Mouse (Mus musculus) C2C12 (cell line): Measurements from ENCODE around the gene Arhgap24. TPM values are rescaled to one million over a fixed set of nuclear protein-coding genes. Genes with fewer than 3 reads are reported as not detected.

Source experiments
- H3K27me3 ChIP-seq: one replicate; pipeline ENCODE4 v1.6.1; 2011; ENCODE audit not compliant: control insufficient read depth, insufficient read depth, insufficient read length
- H3K36me3 ChIP-seq: one replicate; pipeline ENCODE4 v1.6.1; 2011; ENCODE audit not compliant: control insufficient read depth, insufficient read depth
- H3K4me3 ChIP-seq: one replicate; pipeline ENCODE4 v1.5.1; 2011; ENCODE audit warnings: mild to moderate bottlenecking, control low read depth; ENCODE audit not compliant: poor library complexity, insufficient read depth, severe bottlenecking
- H3K79me2 ChIP-seq: one replicate; pipeline ENCODE4 v1.6.1; 2011; ENCODE audit not compliant: control insufficient read depth, insufficient read depth
- H3K79me3 ChIP-seq: one replicate; pipeline ENCODE4 v1.6.1; 2011; ENCODE audit warnings: low read depth, control low read depth
- H3ac ChIP-seq: one replicate; pipeline ENCODE3; 2011; ENCODE audit warnings: low read depth; ENCODE audit not compliant: control insufficient read depth, insufficient read length
- CEBPB ChIP-seq: IDR thresholded peaks from one replicate; pipeline ENCODE4 v1.6.1; 2011; ENCODE audit warnings: low read depth, mild to moderate bottlenecking, control low read depth, moderate library complexity
- CTCF ChIP-seq: IDR thresholded peaks from one replicate; pipeline ENCODE4 v1.5.1; 2011; ENCODE audit not compliant: control insufficient read depth, insufficient read depth, insufficient read length
- FOSL1 ChIP-seq: IDR thresholded peaks from one replicate; pipeline ENCODE4 v1.8.0; 2011; ENCODE audit warnings: mild to moderate bottlenecking, low read length; ENCODE audit not compliant: poor library complexity, insufficient read depth, severe bottlenecking
- MAX ChIP-seq: IDR thresholded peaks from one replicate; pipeline ENCODE4 v1.6.1; 2011; ENCODE audit warnings: mild to moderate bottlenecking, control low read depth
- MYOD1 ChIP-seq: IDR thresholded peaks from one replicate; pipeline ENCODE4 v1.6.1; 2011; ENCODE audit warnings: low read depth; ENCODE audit not compliant: control insufficient read depth, insufficient read length
- MYOG ChIP-seq: IDR thresholded peaks from one replicate; pipeline ENCODE4 v1.6.1; 2011; ENCODE audit not compliant: control insufficient read depth, insufficient read length; ENCODE audit errors: extremely low read depth
- USF1 ChIP-seq: IDR thresholded peaks from one replicate; pipeline ENCODE4 v1.6.1; 2011; ENCODE audit warnings: low read depth, mild to moderate bottlenecking, control low read depth, moderate library complexity
- polyA plus RNA-seq: library from polyadenylated mRNA; unstranded; fragments of >200 nt; fragmentation: generic; extraction: Trizol; gene quantifications from one replicate; pipeline ENCODE4 v1.2.1, GENCODE M21; 2012; ENCODE audit warnings: missing spikeins

Gene Arhgap24
- polyA plus RNA-seq, 1 experiment: 2.9 TPM

GRCm38 (mm10) chr5:102802833-102803232, 321.6 kb downstream of the Arhgap24 start:
- H3K4me3 ChIP-seq: no peak overlapping the region
- H3K79me2 ChIP-seq: no peaks in the 10 kb centered on the region
- H3K36me3 ChIP-seq: no peaks in the 10 kb centered on the region
- no peaks in the 10 kb centered on the region for H3K27me3 ChIP-seq
- H3ac ChIP-seq: no peak overlapping the region
- no peaks in the 10 kb centered on the region for H3K79me3 ChIP-seq
- TF ChIP-seq MAX: no peak
- no peak for TF ChIP-seq MYOD1
- TF ChIP-seq CEBPB: no peak
- TF ChIP-seq USF1: no peak
- no peak for TF ChIP-seq FOSL1
- TF ChIP-seq CTCF: no peak
- no peak for TF ChIP-seq MYOG

GRCm38 (mm10) chr5:102803675-102804074, 322.5 kb downstream of the Arhgap24 start:
- Histone ChIP-seq H3K4me3 (no peak overlapping the region), H3K27me3 (no peaks in the 10 kb centered on the region), H3K79me3 (no peaks in the 10 kb centered on the region), H3K79me2 (no peaks in the 10 kb centered on the region), H3ac (no peak overlapping the region), H3K36me3 (no peaks in the 10 kb centered on the region)
- TF ChIP-seq CEBPB (no peak), MYOD1 (no peak)

GRCm38 (mm10) chr5:102807518-102807917, 326.3 kb downstream of the Arhgap24 start:
- H3ac ChIP-seq: no peak overlapping the region
- H3K79me3 ChIP-seq: no peaks in the 10 kb centered on the region
- no peaks in the 10 kb centered on the region for H3K79me2 ChIP-seq
- TF ChIP-seq MAX: no peak
- no peak for TF ChIP-seq MYOG
- TF ChIP-seq FOSL1: no peak
- TF ChIP-seq USF1: no peak
- no peak for TF ChIP-seq CTCF
- no peak for TF ChIP-seq MYOD1
- no peak for TF ChIP-seq CEBPB
- H3K4me3 ChIP-seq: no peak overlapping the region
- no peaks in the 10 kb centered on the region for H3K36me3 ChIP-seq
- H3K27me3 ChIP-seq: no peaks in the 10 kb centered on the region

GRCm38 (mm10) chr5:102810366-102810957, 329.3 kb downstream of the Arhgap24 start:
- Histone ChIP-seq H3K27me3 (no peaks in the 10 kb centered on the region), H3K79me2 (no peaks in the 10 kb centered on the region), H3K79me3 (no peaks in the 10 kb centered on the region), H3K4me3 (no peak overlapping the region), H3ac (no peak overlapping the region), H3K36me3 (no peaks in the 10 kb centered on the region)
- TF ChIP-seq FOSL1 (no peak), CTCF (no peak), USF1 (no peak), MAX (no peak), MYOD1 (no peak), CEBPB (no peak), MYOG (no peak)

- no peaks in the 10 kb centered on the region for H3K79me2 ChIP-seq
- no peak overlapping the region for H3K4me3 ChIP-seq
- H3ac ChIP-seq: no peak overlapping the region
- no peaks in the 10 kb centered on the region for H3K36me3 ChIP-seq
- H3K27me3 ChIP-seq: no peaks in the 10 kb centered on the region
- H3K79me3 ChIP-seq: no peaks in the 10 kb centered on the region
- TF ChIP-seq USF1: no peak
- no peak for TF ChIP-seq MYOD1
- TF ChIP-seq FOSL1: no peak
- TF ChIP-seq MAX: no peak
- no peak for TF ChIP-seq CEBPB
- TF ChIP-seq MYOG: no peak
- TF ChIP-seq CTCF: no peak
These were observed 332.1 kb downstream of the Arhgap24 start for GRCm38 (mm10) chr5:102813271-102813670.

- TF ChIP-seq CEBPB (no peak), USF1 (no peak), MAX (no peak), MYOD1 (no peak), CTCF (no peak), MYOG (no peak)
- no peaks in the 10 kb centered on the region for H3K27me3 ChIP-seq
- no peak overlapping the region for H3K4me3 ChIP-seq
- no peaks in the 10 kb centered on the region for H3K36me3 ChIP-seq
- no peak overlapping the region for H3ac ChIP-seq
- no peaks in the 10 kb centered on the region for H3K79me3 ChIP-seq
- H3K79me2 ChIP-seq: no peaks in the 10 kb centered on the region
These were observed 336.4 kb downstream of the Arhgap24 start for GRCm38 (mm10) chr5:102817641-102818040.
